Mouse (Mus musculus): ENCODE measurements around the gene Sipa1l2.

GRCm38 (mm10) chr8:125568421-125568850, 1.2 kb downstream of the Sipa1l2 start:
- TF ChIP-seq CTCF (IDR thresholded peaks at IDR 0.05; ENCODE audit: control insufficient read depth, insufficient read depth, insufficient read length) (no peak), MYOD1 (IDR thresholded peaks at IDR 0.05; ENCODE audit: control insufficient read depth, insufficient read length, low read depth) (no peak), MAX (IDR thresholded peaks at IDR 0.05) (no peak), USF1 (IDR thresholded peaks at IDR 0.05; ENCODE audit: low read depth) (no peak)
